Mouse (Mus musculus) megakaryocyte, adult 5-6 weeks (primary cell): ENCODE results near the gene Hoxc10. TPM values are rescaled to one million over a fixed set of nuclear protein-coding genes. Genes with fewer than 3 reads are reported as not detected.

Experiments
- ATAC-seq: 2 replicates; pipeline ENCODE4 v1.8.0; 2016; ENCODE audit warnings: mild to moderate bottlenecking, inconsistent platforms; ENCODE audit not compliant: poor library complexity, severe bottlenecking
- total RNA-seq, 2 experiments: library from RNA; stranded (forward) in 1 of 2; stranded (reverse) in 1 of 2; fragments of 153-499, 151-499 nt in 1 of 2; fragments of 221-1000, 200-1000 nt in 1 of 2; gene quantifications; 2 replicates each; pipeline versions ENCODE4 v1.2.3 to v1.2.4; 2015 to 2017

Gene Hoxc10
- total RNA-seq, 2 experiments from 2014 or later: not detected

- no peak for ATAC-seq
These were observed 42.9 kb downstream of the Hoxc10 start for GRCm38 (mm10) chr15:103009265-103010111.

- no peak for ATAC-seq
These were observed 43.7 kb downstream of the Hoxc10 start for GRCm38 (mm10) chr15:103010112-103010846.

GRCm38 (mm10) chr15:103010847-103011555, 44.4 kb downstream of the Hoxc10 start:
- no peak for ATAC-seq

- peak; percentile 30; the same call in 1 of the 2 replicates for ATAC-seq
These were observed 45.4 kb downstream of the Hoxc10 start for GRCm38 (mm10) chr15:103011928-103012486.

GRCm38 (mm10) chr15:103013238-103013984, 46.8 kb downstream of the Hoxc10 start:
- 0 out of 2 replicates have a peak, but pooled peaks have one; percentile 45 for ATAC-seq

GRCm38 (mm10) chr15:103014166-103015008, 47.8 kb downstream of the Hoxc10 start:
- ATAC-seq: no peak

GRCm38 (mm10) chr15:103015009-103015399, 48.4 kb downstream of the Hoxc10 start:
- no peak for ATAC-seq

GRCm38 (mm10) chr15:103015406-103016166, 49.0 kb downstream of the Hoxc10 start:
- no peak for ATAC-seq

GRCm38 (mm10) chr15:103018636-103019035, 52.0 kb downstream of the Hoxc10 start, which contains the start of gene Hoxc4:
TSS of gene Hoxc4 (plus strand) at chr15:103018934.
- no peak for ATAC-seq

- ATAC-seq: no peak
These were observed 54.4 kb downstream of the Hoxc10 start for GRCm38 (mm10) chr15:103020899-103021418.

Other genes with a start within 250 kb of the Hoxc10 start
- 17.0 and 23.7 TPM in 2 replicates for gene Calcoco1, start 244.6 kb upstream of the Hoxc10 start, total RNA-seq (2015)
- 12.0 and 12.2 TPM in 2 replicates for gene Calcoco1, start 244.6 kb upstream of the Hoxc10 start, total RNA-seq (2017)
- not detected in 2 replicates for gene Hoxc13, start 45.7 kb upstream of the Hoxc10 start, total RNA-seq (2015)
- gene Hoxc13, start 45.7 kb upstream of the Hoxc10 start, total RNA-seq (2017): not detected in 2 replicates
- not detected in 2 replicates for gene Hoxc12, start 30.0 kb upstream of the Hoxc10 start, total RNA-seq (2015)
- not detected in 2 replicates for gene Hoxc12, start 30.0 kb upstream of the Hoxc10 start, total RNA-seq (2017)
- not detected in 2 replicates for gene Hoxc11, start 12.4 kb upstream of the Hoxc10 start, total RNA-seq (2015)
- not detected in 2 replicates for gene Hoxc11, start 12.4 kb upstream of the Hoxc10 start, total RNA-seq (2017)
- not detected in 2 replicates for gene Hoxc5, start 647 bp downstream of the Hoxc10 start, total RNA-seq (2015)
- not detected in 2 replicates for gene Hoxc5, start 647 bp downstream of the Hoxc10 start, total RNA-seq (2017)
- gene Hoxc9, start 9.6 kb downstream of the Hoxc10 start, total RNA-seq (2015): not detected in 2 replicates
- not detected in 2 replicates for gene Hoxc9, start 9.6 kb downstream of the Hoxc10 start, total RNA-seq (2017)
- not detected in 2 replicates for gene Hoxc8, start 23.8 kb downstream of the Hoxc10 start, total RNA-seq (2015)
- not detected in 2 replicates for gene Hoxc8, start 23.8 kb downstream of the Hoxc10 start, total RNA-seq (2017)
- not detected in 2 replicates for gene Hoxc6, start 31.5 kb downstream of the Hoxc10 start, total RNA-seq (2015)
- gene Hoxc6, start 31.5 kb downstream of the Hoxc10 start, total RNA-seq (2017): not detected in 2 replicates
- gene Hoxc4, start 52.1 kb downstream of the Hoxc10 start, total RNA-seq (2015): not detected in 2 replicates
- not detected in 2 replicates for gene Hoxc4, start 52.1 kb downstream of the Hoxc10 start, total RNA-seq (2017)
- gene Smug1, start 200.3 kb downstream of the Hoxc10 start, total RNA-seq (2015): 2.8 and 3.9 TPM in 2 replicates
- 3.3 and 3.8 TPM in 2 replicates for gene Smug1, start 200.3 kb downstream of the Hoxc10 start, total RNA-seq (2017)